Mouse (Mus musculus) megakaryocyte, embryonic 14.5 days (primary cell): ENCODE measurements at regions not wholly inside any gene's neighbourhood (a gene's known extent, or its start where the extent isn't known, plus 50 kb on each side); places are given as distances from the start of the nearest gene placed in this dataset.

ENCODE experiments used
- FLI1 ChIP-seq: IDR thresholded peaks from 2 replicates; pipeline ENCODE4 v1.6.1; 2012; ENCODE audit warnings: low read length, inconsistent platforms, mixed read lengths
- GATA1 ChIP-seq: IDR thresholded peaks from 3 replicates; pipeline ENCODE4 v1.6.1; 2012; ENCODE audit warnings: mixed read lengths, low read length, inconsistent platforms, borderline replicate concordance

GRCm38 (mm10) chr5:97595916-97596315 lies 139.1 kb upstream of the Gk2 start:
- no peak for TF ChIP-seq GATA1
- TF ChIP-seq FLI1 = no peak
